Mouse (Mus musculus) CH12.LX (cell line): Measurements from ENCODE around the gene Mdm1. TPM values are rescaled to one million over a fixed set of nuclear protein-coding genes. Genes with fewer than 3 reads are reported as not detected.

ENCODE experiments used
- DNase-seq: peaks from one replicate; pipeline ENCODE4 v3.0.0-alpha.2; 2013; ENCODE audit errors: extremely low read depth
- H3K27ac ChIP-seq: 2 replicates; pipeline ENCODE4 v1.5.1; 2012; ENCODE audit warnings: low read depth, mild to moderate bottlenecking, control low read depth, moderate library complexity; ENCODE audit not compliant: insufficient read depth
- H3K27me3 ChIP-seq: replicated peaks from 2 replicates; pipeline ENCODE3; 2012; ENCODE audit warnings: inconsistent platforms
- H3K36me3 ChIP-seq, 2 experiments: replicated peaks in 1 of 2; 2 replicates each; pipeline versions ENCODE3 to v1.6.1; 2012; ENCODE audit warnings: inconsistent platforms in 1 of 2, low read length in 1 of 2, mild to moderate bottlenecking in 1 of 2, mixed read lengths in 1 of 2, moderate library complexity in 1 of 2; ENCODE audit not compliant: control insufficient read depth in 1 of 2, insufficient read depth in 1 of 2
- H3K4me1 ChIP-seq, 2 experiments: 2 replicates each; pipeline ENCODE4 v1.6.1; 2012; ENCODE audit warnings: inconsistent platforms in 1 of 2, moderate library complexity in 1 of 2; ENCODE audit not compliant: insufficient read depth in 2 of 2, control insufficient read depth in 1 of 2
- H3K4me2 ChIP-seq: 2 replicates; pipeline ENCODE4 v1.6.1; 2012; ENCODE audit warnings: low read depth, mild to moderate bottlenecking, control low read depth; ENCODE audit not compliant: poor library complexity, insufficient read depth, severe bottlenecking
- H3K4me3 ChIP-seq, 3 experiments: fragments of 150-350 bp in 1 of 3; sonication (generic) in 1 of 3; replicated peaks in 1 of 3; 2 replicates each; pipeline versions ENCODE3 to v1.5.1; 2011 to 2012; ENCODE audit warnings: low read depth in 2 of 3, low read length in 2 of 3, mild to moderate bottlenecking in 2 of 3, moderate library complexity in 2 of 3, control low read depth in 1 of 3, improper control_type of control experiment in 1 of 3, inconsistent platforms in 1 of 3, mixed read lengths in 1 of 3; ENCODE audit not compliant: poor library complexity in 1 of 3
- H3K79me2 ChIP-seq: replicated peaks from 2 replicates; pipeline ENCODE4 v1.6.1; 2012; ENCODE audit warnings: mild to moderate bottlenecking, moderate library complexity; ENCODE audit not compliant: control insufficient read depth, poor library complexity, insufficient read depth, severe bottlenecking; ENCODE audit errors: extremely low read depth
- H3K9ac ChIP-seq: 2 replicates; pipeline ENCODE4 v1.6.1; 2012; ENCODE audit warnings: low read depth, mild to moderate bottlenecking, control low read depth, moderate library complexity; ENCODE audit not compliant: insufficient read depth
- H3K9me3 ChIP-seq: replicated peaks from 2 replicates; pipeline ENCODE3; 2012; ENCODE audit warnings: low read length, inconsistent platforms, mixed read lengths
- BHLHE40 ChIP-seq: IDR thresholded peaks from 2 replicates; pipeline ENCODE4 v1.6.1; 2011; ENCODE audit warnings: mild to moderate bottlenecking, low read depth, low read length, improper control_type of control experiment
- CHD1 ChIP-seq: IDR thresholded peaks from 2 replicates; pipeline ENCODE4 v1.6.1; 2012; ENCODE audit warnings: low read depth, low read length, improper control_type of control experiment, inconsistent platforms
- CTCF ChIP-seq, 2 experiments: IDR thresholded peaks in 1 of 2; conservative IDR thresholded peaks in 1 of 2; 2 replicates each; pipeline ENCODE4 v1.5.1; 2011 to 2012; ENCODE audit warnings: low read depth in 2 of 2, low read length in 2 of 2, improper control_type of control experiment in 1 of 2, inconsistent platforms in 1 of 2, mild to moderate bottlenecking in 1 of 2, moderate library complexity in 1 of 2
- E2F4 ChIP-seq: IDR thresholded peaks from 2 replicates; pipeline ENCODE4 v1.6.1; 2011; ENCODE audit warnings: low read depth, low read length, improper control_type of control experiment; ENCODE audit not compliant: insufficient replicate concordance
- ELF1 ChIP-seq: IDR thresholded peaks from 2 replicates; pipeline ENCODE4 v1.6.1; 2014; ENCODE audit warnings: low read depth, mild to moderate bottlenecking, inconsistent platforms, low read length, improper control_type of control experiment
- ETS1 ChIP-seq: conservative IDR thresholded peaks from 2 replicates; pipeline ENCODE4 v1.6.1; 2012; ENCODE audit warnings: low read depth, mild to moderate bottlenecking, inconsistent platforms, low read length, improper control_type of control experiment, moderate library complexity
- GABPA ChIP-seq: IDR thresholded peaks from 2 replicates; pipeline ENCODE4 v1.6.1; 2012; ENCODE audit warnings: low read depth, low read length, improper control_type of control experiment, inconsistent platforms; ENCODE audit not compliant: insufficient replicate concordance
- HCFC1 ChIP-seq: IDR thresholded peaks from 2 replicates; pipeline ENCODE4 v1.6.1; 2012; ENCODE audit warnings: low read depth, mild to moderate bottlenecking, inconsistent platforms, low read length, improper control_type of control experiment
- IRF4 ChIP-seq: IDR thresholded peaks from 2 replicates; pipeline ENCODE4 v1.6.1; 2014; ENCODE audit warnings: low read depth, mild to moderate bottlenecking, inconsistent platforms, low read length, improper control_type of control experiment
- KAT2A ChIP-seq: IDR thresholded peaks from 2 replicates; pipeline ENCODE4 v1.6.1; 2012; ENCODE audit warnings: low read length, improper control_type of control experiment, inconsistent platforms; ENCODE audit not compliant: insufficient replicate concordance
- MEF2A ChIP-seq: IDR thresholded peaks from 2 replicates; pipeline ENCODE4 v1.6.1; 2014; ENCODE audit warnings: low read depth, mild to moderate bottlenecking, inconsistent platforms, low read length, improper control_type of control experiment, borderline replicate concordance
- MYC ChIP-seq: IDR thresholded peaks from 2 replicates; pipeline ENCODE4 v1.6.1; 2011; ENCODE audit warnings: low read depth, mild to moderate bottlenecking, improper control_type of control experiment, low read length
- NELFE ChIP-seq: IDR thresholded peaks from 2 replicates; pipeline ENCODE4 v1.6.1; 2011; ENCODE audit warnings: low read depth, low read length, improper control_type of control experiment
- NRF1 ChIP-seq: IDR thresholded peaks from 2 replicates; pipeline ENCODE4 v1.6.1; 2014; ENCODE audit warnings: low read depth, mild to moderate bottlenecking, inconsistent platforms, low read length, improper control_type of control experiment, moderate library complexity
- PAX5 ChIP-seq: IDR thresholded peaks from 2 replicates; pipeline ENCODE4 v1.6.1; 2012; ENCODE audit warnings: low read length, inconsistent platforms, mixed read lengths
- POLR2AphosphoS2 ChIP-seq: IDR thresholded peaks from 2 replicates; pipeline ENCODE4 v1.6.1; 2011; ENCODE audit warnings: low read depth, low read length, improper control_type of control experiment
- RCOR1 ChIP-seq: conservative IDR thresholded peaks from 2 replicates; pipeline ENCODE4 v1.6.1; 2012; ENCODE audit warnings: low read depth, mild to moderate bottlenecking, inconsistent platforms, low read length, improper control_type of control experiment
- SIN3A ChIP-seq: IDR thresholded peaks from 2 replicates; pipeline ENCODE4 v1.6.1; 2012; ENCODE audit warnings: low read length, improper control_type of control experiment, inconsistent platforms
- SMC3 ChIP-seq: IDR thresholded peaks from 2 replicates; pipeline ENCODE4 v1.6.1; 2011; ENCODE audit warnings: low read depth, low read length, improper control_type of control experiment
- TBP ChIP-seq: conservative IDR thresholded peaks from 2 replicates; pipeline ENCODE4 v1.6.1; 2011; ENCODE audit warnings: low read depth, low read length, improper control_type of control experiment
- TCF12 ChIP-seq: IDR thresholded peaks from 2 replicates; pipeline ENCODE4 v1.6.1; 2014; ENCODE audit warnings: low read depth, mild to moderate bottlenecking, inconsistent platforms, low read length, improper control_type of control experiment
- UBTF ChIP-seq: IDR thresholded peaks from 2 replicates; pipeline ENCODE4 v1.6.1; 2012; ENCODE audit warnings: low read depth, mild to moderate bottlenecking, inconsistent platforms, low read length, improper control_type of control experiment, moderate library complexity
- USF1 ChIP-seq: IDR thresholded peaks from 2 replicates; pipeline ENCODE4 v1.6.1; 2014; ENCODE audit warnings: low read depth, mild to moderate bottlenecking, inconsistent platforms, low read length, improper control_type of control experiment
- USF2 ChIP-seq: conservative IDR thresholded peaks from 2 replicates; pipeline ENCODE4 v1.6.1; 2011; ENCODE audit warnings: low read depth, low read length, improper control_type of control experiment
- ZMIZ1 ChIP-seq: IDR thresholded peaks from 2 replicates; pipeline ENCODE4 v1.6.1; 2012; ENCODE audit warnings: low read depth, mild to moderate bottlenecking, inconsistent platforms, low read length, improper control_type of control experiment
- ZNF384 ChIP-seq: IDR thresholded peaks from 2 replicates; pipeline ENCODE4 v1.6.1; 2012; ENCODE audit warnings: low read depth, low read length, improper control_type of control experiment, inconsistent platforms
- dilution Hi-C: fragments of 300-500 bp; cut with MboI; formaldehyde crosslinking; loops from 2 replicates; pipeline ENCODE4 v1.14.3; 2020; ENCODE audit warnings: low sequenced_read_pairs; ENCODE audit not compliant: extremely low pct_unique_long_range_greater_than_20kb, extremely low pct_ligation_motif_present
- in situ Hi-C: fragments of 300-500 bp; cut with MboI; formaldehyde crosslinking; loops from 3 replicates; pipeline ENCODE4 v1.14.3; 2019; ENCODE audit warnings: low sequenced_read_pairs, low pct_ligation_motif_present, low pct_unique_long_range_greater_than_20kb, mixed read lengths
- polyA plus RNA-seq: library from polyadenylated mRNA; unstranded; fragments of >175 nt; gene quantifications from 2 replicates; pipeline ENCODE4 v1.2.1, GENCODE M21; 2012; ENCODE audit warnings: low read depth; ENCODE audit not compliant: insufficient read length
- total RNA-seq, 2 experiments: library from RNA; depleted of rRNA; stranded (reverse); fragments of 300-350 nt in 1 of 2; fragments of >200 nt in 1 of 2; gene quantifications; 2 replicates each; pipeline ENCODE4 v1.2.3; 2012 to 2014

The Mdm1 gene
- total and polyA plus RNA-seq, 3 experiments, result 6.8 to 10.4 (median 9.7) TPM

DNA sequence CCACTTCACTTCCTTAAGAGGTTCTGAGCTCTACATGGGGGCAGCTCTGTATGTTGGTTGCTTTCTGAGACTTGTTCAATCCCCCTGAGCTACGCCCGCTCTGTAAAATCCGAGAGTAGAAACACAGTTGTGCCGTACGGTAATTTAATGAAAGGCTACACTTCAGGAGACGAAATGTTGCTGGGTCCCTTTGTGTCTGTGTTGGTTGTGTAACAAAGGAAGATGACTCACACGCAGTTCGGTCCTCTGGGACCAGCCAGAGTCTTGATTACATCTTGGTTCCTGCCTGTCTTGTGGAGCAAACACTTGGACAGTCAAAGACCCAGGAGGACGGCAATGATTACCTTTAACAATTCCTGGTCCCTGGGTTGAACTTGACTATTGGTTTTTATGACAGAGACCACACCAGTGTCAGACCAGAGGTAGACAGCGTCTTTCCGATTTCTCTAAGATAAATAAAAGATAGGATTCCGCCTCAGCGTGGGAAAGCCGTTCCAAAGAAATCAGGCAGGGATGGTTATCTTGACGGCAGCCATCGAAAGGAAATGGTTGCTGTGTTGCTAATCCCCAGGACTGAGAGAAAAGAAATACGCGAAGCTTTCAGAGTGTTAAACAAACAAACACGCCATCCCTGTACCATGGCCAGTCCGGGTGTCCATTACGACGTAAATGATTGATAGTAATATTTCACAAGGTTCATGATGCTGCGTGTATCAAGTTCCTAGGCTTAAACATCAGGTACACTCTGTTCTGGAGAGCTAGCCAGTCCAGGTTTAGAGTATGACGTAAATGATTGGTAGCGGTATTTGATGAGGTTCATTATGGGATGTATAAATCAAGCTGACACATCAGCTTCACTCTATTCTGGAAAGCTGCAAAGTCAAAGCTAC lies 20.3 kb upstream of the Mdm1 start:
- Histone ChIP-seq H3K79me2 (no peaks in the 10 kb centered on the region), H3K4me3 (no peak overlapping the region), H3K9ac (no peak overlapping the region), H3K27ac (no peak overlapping the region), H3K4me1 (peaks cover 2 to 6% of the 10 kb centered on the region in 2 experiments; a peak in 1 of 4 replicates), H3K4me2 (no peak overlapping the region), H3K36me3 (no peaks in the 10 kb centered on the region), H3K27me3 (no peaks in the 10 kb centered on the region), H3K9me3 (no peaks in the 10 kb centered on the region)
- in situ Hi-C loops (loop anchor here (25.0 kb wide), 1 partner anchor 284 kb away; the partner anchor contains the start of gene Rap1b), dilution Hi-C loops (no loop called here)
- no peak for DNase-seq
- TF ChIP-seq CHD1, result no peak
- TF ChIP-seq CTCF (conservative IDR thresholded peaks at IDR 0.05 in 1 of 2, IDR thresholded peaks at IDR 0.05 in 1 of 2; ENCODE audit: low read depth in 2 of 2, low read length in 2 of 2), result no peak
- no peak for TF ChIP-seq POLR2AphosphoS2
- TF ChIP-seq SIN3A, result no peak
- no peak for TF ChIP-seq BHLHE40
- TF ChIP-seq SMC3, result no peak
- no peak for TF ChIP-seq UBTF
- TF ChIP-seq PAX5, result no peak
- no peak for TF ChIP-seq NRF1
- TF ChIP-seq ELF1, result no peak
- TF ChIP-seq NELFE, result no peak
- TF ChIP-seq TBP, result no peak
- no peak for TF ChIP-seq MEF2A
- no peak for TF ChIP-seq USF1
- no peak for TF ChIP-seq IRF4

DNA sequence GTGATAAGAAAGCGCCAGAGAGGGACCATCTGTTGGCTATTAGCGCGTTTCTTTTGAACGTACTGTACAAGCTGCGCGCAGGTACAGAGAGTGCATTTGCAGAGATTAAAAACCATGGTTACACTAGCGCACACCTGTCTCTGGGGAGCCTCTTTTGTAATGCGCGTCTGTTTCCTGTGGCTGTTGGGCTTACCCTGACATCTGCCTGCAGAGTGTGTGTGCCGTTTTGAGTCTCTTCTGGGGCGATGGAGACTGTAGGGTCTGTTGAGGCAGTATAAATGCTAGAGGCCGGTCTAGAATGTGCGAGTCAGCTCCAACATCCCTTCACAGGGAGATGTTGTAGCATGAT lies 19.7 kb upstream of the Mdm1 start:
- in situ Hi-C loops (loop anchor here (25.0 kb wide), 1 partner anchor 285 kb away; the partner anchor contains the start of gene Rap1b), dilution Hi-C loops (no loop called here)
- no peak for DNase-seq
- no peak overlapping the region for H3K4me3 ChIP-seq
- H3K4me2 ChIP-seq, result no peak overlapping the region
- no peak overlapping the region for H3K9ac ChIP-seq
- H3K36me3 ChIP-seq, result no peaks in the 10 kb centered on the region
- H3K27me3 ChIP-seq, result no peaks in the 10 kb centered on the region
- H3K27ac ChIP-seq, result no peak overlapping the region
- no peak for TF ChIP-seq ZMIZ1
- no peak for TF ChIP-seq GABPA
- TF ChIP-seq HCFC1, result no peak
- no peak for TF ChIP-seq USF2
- no peak for TF ChIP-seq ETS1
- TF ChIP-seq BHLHE40, result no peak
- no peak for TF ChIP-seq MEF2A
- TF ChIP-seq MYC, result no peak
- no peak for TF ChIP-seq ZNF384
- no peak for TF ChIP-seq E2F4
- no peak for TF ChIP-seq CTCF (conservative IDR thresholded peaks at IDR 0.05 in 1 of 2, IDR thresholded peaks at IDR 0.05 in 1 of 2; ENCODE audit: low read depth in 2 of 2, low read length in 2 of 2)
- no peak for TF ChIP-seq TCF12
- TF ChIP-seq UBTF, result no peak
- no peak for TF ChIP-seq RCOR1
- no peak for TF ChIP-seq USF1
- TF ChIP-seq PAX5, result no peak
- TF ChIP-seq KAT2A, result no peak
- TF ChIP-seq TBP, result no peak
- H3K4me1 ChIP-seq, result peaks cover 2 to 6% of the 10 kb centered on the region in 2 experiments; a peak in 1 of 4 replicates
- H3K79me2 ChIP-seq, result no peaks in the 10 kb centered on the region
- no peaks in the 10 kb centered on the region for H3K9me3 ChIP-seq
